Mouse (Mus musculus): Measurements from ENCODE around the gene Sar1b. TPM values are rescaled to one million over a fixed set of nuclear protein-coding genes. Genes with fewer than 3 reads are reported as not detected.

Sar1b gene
- polyA plus RNA-seq, 1 experiment = 9.3 TPM

GRCm38 (mm10) chr11:51823963-51824753 lies 60.7 kb downstream of the Sar1b start:
- H3K4me1 ChIP-seq (ENCODE audit: control insufficient read depth, insufficient read depth, low read length) = peaks cover 2% of the 10 kb centered on the region; the same call in 1 of the 2 replicates
- WGBS = 80% methylated on average over 3 of the region's 3 CpGs
- H3K4me3 ChIP-seq (replicated peaks; ENCODE audit: control insufficient read depth, low read depth, low read length) = no peak overlapping the region
- TF ChIP-seq POLR2A (IDR thresholded peaks at IDR 0.05; ENCODE audit: borderline replicate concordance, control insufficient read depth, low read depth, low read length) (no peak), CTCF (IDR thresholded peaks at IDR 0.05; ENCODE audit: control insufficient read depth, insufficient read depth, low read length) (no peak)
- no peak overlapping the region; the same call in 1 of the 2 replicates for H3K27ac ChIP-seq (ENCODE audit: control insufficient read depth, insufficient read depth, low read depth, low read length, poor library complexity)

GRCm38 (mm10) chr11:51824867-51825424 lies 61.5 kb downstream of the Sar1b start:
- no peak; the same call in 1 of the 2 replicates for TF ChIP-seq CTCF (IDR thresholded peaks at IDR 0.05; ENCODE audit: control insufficient read depth, insufficient read depth, low read length)
- no peak for TF ChIP-seq POLR2A (IDR thresholded peaks at IDR 0.05; ENCODE audit: borderline replicate concordance, control insufficient read depth, low read depth, low read length)
- no peak overlapping the region for H3K4me3 ChIP-seq (replicated peaks; ENCODE audit: control insufficient read depth, low read depth, low read length)
- WGBS = 90% methylated on average over 19 of the region's 19 CpGs
- peaks cover 2% of the 10 kb centered on the region; the same call in 1 of the 2 replicates for H3K4me1 ChIP-seq (ENCODE audit: control insufficient read depth, insufficient read depth, low read length)
- H3K27ac ChIP-seq (ENCODE audit: control insufficient read depth, insufficient read depth, low read depth, low read length, poor library complexity) = no peak overlapping the region

GRCm38 (mm10) chr11:51831962-51832909 lies 68.7 kb downstream of the Sar1b start:
- no peak for TF ChIP-seq POLR2A (IDR thresholded peaks at IDR 0.05; ENCODE audit: borderline replicate concordance, control insufficient read depth, low read depth, low read length)
- no peak for TF ChIP-seq CTCF (IDR thresholded peaks at IDR 0.05; ENCODE audit: control insufficient read depth, insufficient read depth, low read length)
- 40% methylated on average over 4 of the region's 4 CpGs for WGBS
- Histone ChIP-seq H3K27ac (ENCODE audit: control insufficient read depth, insufficient read depth, low read depth, low read length, poor library complexity) (peak overlapping the region; percentile 22; the same call in 1 of the 2 replicates), H3K4me3 (replicated peaks; ENCODE audit: control insufficient read depth, low read depth, low read length) (no peak overlapping the region), H3K4me1 (ENCODE audit: control insufficient read depth, insufficient read depth, low read length) (peaks cover 8% of the 10 kb centered on the region)

GRCm38 (mm10) chr11:51832992-51833391 lies 69.5 kb downstream of the Sar1b start:
- 75% methylated on average over 5 of the region's 5 CpGs for WGBS
- Histone ChIP-seq H3K27ac (ENCODE audit: control insufficient read depth, insufficient read depth, low read depth, low read length, poor library complexity) (no peak overlapping the region), H3K4me1 (ENCODE audit: control insufficient read depth, insufficient read depth, low read length) (peaks cover 9% of the 10 kb centered on the region), H3K4me3 (replicated peaks; ENCODE audit: control insufficient read depth, low read depth, low read length) (no peak overlapping the region)
- no peak for TF ChIP-seq POLR2A (IDR thresholded peaks at IDR 0.05; ENCODE audit: borderline replicate concordance, control insufficient read depth, low read depth, low read length)
- TF ChIP-seq CTCF (IDR thresholded peaks at IDR 0.05; ENCODE audit: control insufficient read depth, insufficient read depth, low read length) = no peak

GRCm38 (mm10) chr11:51833393-51834066 lies 70.0 kb downstream of the Sar1b start:
- Histone ChIP-seq H3K4me3 (replicated peaks; ENCODE audit: control insufficient read depth, low read depth, low read length) (no peak overlapping the region), H3K4me1 (ENCODE audit: control insufficient read depth, insufficient read depth, low read length) (peaks cover 9% of the 10 kb centered on the region), H3K27ac (ENCODE audit: control insufficient read depth, insufficient read depth, low read depth, low read length, poor library complexity) (no peak overlapping the region)
- WGBS = 67% methylated on average over 10 of the region's 10 CpGs
- TF ChIP-seq POLR2A (IDR thresholded peaks at IDR 0.05; ENCODE audit: borderline replicate concordance, control insufficient read depth, low read depth, low read length) = no peak
- no peak for TF ChIP-seq CTCF (IDR thresholded peaks at IDR 0.05; ENCODE audit: control insufficient read depth, insufficient read depth, low read length)

- Histone ChIP-seq H3K4me3 (replicated peaks; ENCODE audit: control insufficient read depth, low read depth, low read length) (no peak overlapping the region), H3K4me1 (ENCODE audit: control insufficient read depth, insufficient read depth, low read length) (peaks cover 9% of the 10 kb centered on the region), H3K27ac (ENCODE audit: control insufficient read depth, insufficient read depth, low read depth, low read length, poor library complexity) (no peak overlapping the region)
- WGBS = 89% methylated on average over 8 of the region's 8 CpGs
- TF ChIP-seq POLR2A (IDR thresholded peaks at IDR 0.05; ENCODE audit: borderline replicate concordance, control insufficient read depth, low read depth, low read length) (no peak), CTCF (IDR thresholded peaks at IDR 0.05; ENCODE audit: control insufficient read depth, insufficient read depth, low read length) (no peak)
Observed at GRCm38 (mm10) chr11:51834067-51834411, 70.6 kb downstream of the Sar1b start.

GRCm38 (mm10) chr11:51835598-51835997 lies 72.1 kb downstream of the Sar1b start:
- no peak overlapping the region for H3K4me3 ChIP-seq (replicated peaks; ENCODE audit: control insufficient read depth, low read depth, low read length)
- H3K27ac ChIP-seq (ENCODE audit: control insufficient read depth, insufficient read depth, low read depth, low read length, poor library complexity) = no peak overlapping the region
- peaks cover 11% of the 10 kb centered on the region for H3K4me1 ChIP-seq (ENCODE audit: control insufficient read depth, insufficient read depth, low read length)
- WGBS = 95% methylated on average over 12 of the region's 12 CpGs
- TF ChIP-seq POLR2A (IDR thresholded peaks at IDR 0.05; ENCODE audit: borderline replicate concordance, control insufficient read depth, low read depth, low read length) (no peak), CTCF (IDR thresholded peaks at IDR 0.05; ENCODE audit: control insufficient read depth, insufficient read depth, low read length) (no peak)

Data from bone marrow, adult 2 months (tissue).